Mouse (Mus musculus): Measurements from ENCODE around the gene Hist1h2ak. TPM values are rescaled to one million over a fixed set of nuclear protein-coding genes. Genes with fewer than 3 reads are reported as not detected.

The Hist1h2ak gene
- total RNA-seq, 2 experiments from 2014 or later: 79.0 to 1,123 TPM

GRCm38 (mm10) chr13:21778814-21779766 lies 25.5 kb upstream of the Hist1h2ak start:
- peak; percentile 47 for ATAC-seq (replicated peaks; ENCODE audit: poor library complexity)

- no peak for ATAC-seq (replicated peaks; ENCODE audit: poor library complexity)
Measured at GRCm38 (mm10) chr13:21755707-21756106, 2.1 kb upstream of the Hist1h2ak start.

DNA sequence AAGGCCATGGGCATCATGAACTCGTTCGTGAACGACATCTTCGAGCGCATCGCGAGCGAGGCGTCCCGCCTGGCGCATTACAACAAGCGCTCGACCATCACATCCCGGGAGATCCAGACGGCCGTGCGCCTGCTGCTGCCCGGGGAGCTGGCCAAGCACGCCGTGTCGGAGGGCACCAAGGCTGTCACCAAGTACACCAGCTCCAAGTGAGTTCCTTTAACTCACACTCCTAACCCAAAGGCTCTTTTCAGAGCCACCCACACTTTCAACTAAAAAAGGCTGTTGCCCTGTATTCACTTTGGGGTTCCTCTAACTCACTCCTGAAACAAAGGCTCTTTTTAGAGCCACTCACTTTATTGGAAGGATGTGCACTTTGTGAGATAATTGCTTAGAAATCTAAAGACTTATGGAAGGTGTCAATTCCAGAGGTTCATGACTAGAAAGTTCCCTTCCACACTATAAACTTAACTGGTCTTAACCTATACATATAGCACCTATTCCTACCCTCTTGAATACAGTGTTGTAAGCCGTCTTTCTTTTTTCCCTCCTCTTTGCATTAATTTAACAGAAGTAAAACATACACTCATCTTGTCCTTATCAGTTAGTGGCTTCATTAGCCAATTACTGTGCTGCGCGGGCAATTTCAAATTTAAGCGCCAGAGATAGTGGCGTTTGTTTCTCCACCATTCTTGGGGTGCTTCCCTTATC lies 821 bp upstream of the Hist1h2ak start:
- ATAC-seq (replicated peaks; ENCODE audit: poor library complexity): peak; percentile 28

DNA sequence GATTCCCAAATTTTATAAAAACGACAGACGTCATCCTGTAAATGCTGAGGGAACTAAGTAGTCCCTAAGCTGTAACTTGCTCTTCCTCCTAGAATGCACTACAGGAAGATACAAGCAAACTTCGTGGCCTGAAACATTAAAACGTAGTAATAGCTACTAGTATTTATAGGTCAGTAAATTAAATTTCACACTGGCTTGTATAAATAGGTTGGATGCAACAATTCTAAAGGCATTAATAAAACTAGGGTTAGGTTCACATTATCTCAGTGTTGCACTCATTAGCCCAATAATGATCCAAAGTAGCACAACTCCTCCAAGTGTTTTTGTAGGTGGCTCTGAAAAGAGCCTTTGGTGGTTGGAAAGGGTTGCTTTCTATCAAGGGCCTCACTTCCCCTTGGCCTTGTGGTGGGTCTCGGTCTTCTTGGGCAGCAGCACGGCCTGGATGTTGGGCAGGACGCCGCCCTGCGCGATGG lies 540 bp downstream of the Hist1h2ak start:
- peak; percentile 17 for ATAC-seq (replicated peaks; ENCODE audit: poor library complexity)

- ATAC-seq (replicated peaks; ENCODE audit: poor library complexity): no peak
Measured at GRCm38 (mm10) chr13:21752356-21752755, 1.3 kb downstream of the Hist1h2ak start.

DNA sequence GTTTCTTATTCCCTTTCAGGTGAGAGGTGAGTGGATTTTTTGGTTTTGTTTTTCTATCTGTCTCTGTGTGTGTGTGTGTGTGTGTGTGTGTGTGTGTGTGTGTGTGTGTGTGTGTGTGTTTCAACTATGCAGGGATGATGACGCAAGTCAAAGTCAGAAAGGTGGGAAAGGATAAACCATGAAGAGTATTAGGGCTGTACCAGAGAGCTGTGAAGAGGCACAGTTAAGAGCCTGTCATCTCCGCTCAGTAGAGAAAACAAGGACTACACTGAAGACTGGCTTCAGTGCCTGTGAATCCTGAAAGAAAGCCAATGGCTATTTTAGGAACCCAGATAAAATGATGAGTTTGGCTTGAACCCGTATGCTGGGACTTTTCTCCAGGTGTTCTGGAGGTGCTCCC lies 1.8 kb downstream of the Hist1h2ak start:
- ATAC-seq (replicated peaks; ENCODE audit: poor library complexity): no peak

GRCm38 (mm10) chr13:21751417-21751816 lies 2.2 kb downstream of the Hist1h2ak start:
- no peak for ATAC-seq (replicated peaks; ENCODE audit: poor library complexity)

DNA sequence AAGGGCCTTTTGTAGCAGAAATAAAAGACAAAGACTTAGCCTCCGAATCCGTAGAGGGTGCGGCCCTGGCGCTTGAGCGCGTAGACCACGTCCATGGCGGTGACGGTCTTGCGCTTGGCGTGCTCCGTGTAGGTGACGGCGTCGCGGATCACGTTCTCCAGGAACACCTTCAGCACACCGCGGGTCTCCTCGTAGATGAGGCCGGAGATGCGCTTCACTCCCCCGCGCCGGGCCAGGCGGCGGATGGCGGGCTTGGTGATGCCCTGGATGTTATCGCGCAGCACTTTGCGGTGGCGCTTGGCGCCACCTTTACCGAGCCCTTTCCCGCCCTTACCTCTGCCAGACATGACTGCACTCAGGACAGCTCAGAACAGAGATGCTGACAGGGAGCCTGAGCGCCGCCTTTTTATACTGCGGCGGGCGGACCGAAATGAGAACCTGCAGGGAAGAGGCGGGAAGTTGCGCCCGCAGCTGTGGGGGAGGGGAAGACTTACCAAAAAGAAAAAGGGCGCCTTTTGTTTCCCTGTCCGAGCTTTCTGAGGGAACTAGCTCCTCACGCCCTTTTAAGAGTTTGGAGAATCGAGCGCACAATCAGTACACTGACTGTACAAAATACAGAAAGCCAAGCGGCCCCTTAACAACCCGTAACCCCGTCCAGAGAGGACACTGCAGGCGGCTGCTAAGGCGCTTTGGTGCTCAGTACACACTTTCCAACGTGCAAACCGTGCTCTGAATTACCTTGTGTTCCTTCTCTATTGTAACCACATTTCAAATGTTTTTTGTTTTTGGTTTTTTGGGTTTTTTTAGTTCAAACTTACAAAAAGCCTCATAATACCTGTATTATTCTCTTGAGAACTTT lies 3.2 kb downstream of the Hist1h2ak start, which contains the start of gene Hist1h4k:
Gene Hist1h4k, minus strand, starts transcription at position 347 of the 859 bp plus-strand sequence.
- ATAC-seq (replicated peaks; ENCODE audit: poor library complexity): peak; percentile 59

GRCm38 (mm10) chr13:21749387-21750158 lies 4.1 kb downstream of the Hist1h2ak start:
- peak; percentile 13 for ATAC-seq (replicated peaks; ENCODE audit: poor library complexity)

- ATAC-seq (replicated peaks; ENCODE audit: poor library complexity): no peak
Measured at GRCm38 (mm10) chr13:21745006-21745405, 8.6 kb downstream of the Hist1h2ak start.

- peak; percentile 81 for ATAC-seq (replicated peaks; ENCODE audit: poor library complexity)
Measured at GRCm38 (mm10) chr13:21734906-21735767, 18.5 kb downstream of the Hist1h2ak start, which contains the start of gene Hist1h4j. TSS of gene Hist1h4j (plus strand) at chr13:21735064.

- ATAC-seq (replicated peaks; ENCODE audit: poor library complexity): peak; percentile 69
Measured at GRCm38 (mm10) chr13:21734010-21734905, 19.4 kb downstream of the Hist1h2ak start.

- ATAC-seq (replicated peaks; ENCODE audit: poor library complexity): no peak
Measured at GRCm38 (mm10) chr13:21733466-21733865, 20.2 kb downstream of the Hist1h2ak start.

DNA sequence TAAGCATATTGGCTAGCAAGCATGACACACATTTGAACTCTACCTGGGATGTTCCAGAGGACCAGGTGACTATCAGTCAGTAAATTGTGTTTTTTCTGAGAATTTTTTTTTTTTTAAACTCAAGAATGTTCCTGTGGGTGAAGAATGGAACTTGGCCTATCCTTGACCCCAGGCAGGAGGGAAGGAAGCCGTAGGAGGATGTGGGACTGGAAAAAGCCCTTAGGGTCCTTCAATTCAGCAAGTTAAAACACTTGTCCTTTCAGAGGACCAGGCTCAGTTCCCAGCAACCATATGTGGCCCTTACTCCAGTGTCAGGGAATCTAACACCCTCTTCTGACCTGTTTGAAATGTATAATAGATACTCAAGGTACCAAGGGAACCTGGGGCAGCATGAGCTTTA lies 24.1 kb downstream of the Hist1h2ak start:
- ATAC-seq (replicated peaks; ENCODE audit: poor library complexity): no peak

DNA sequence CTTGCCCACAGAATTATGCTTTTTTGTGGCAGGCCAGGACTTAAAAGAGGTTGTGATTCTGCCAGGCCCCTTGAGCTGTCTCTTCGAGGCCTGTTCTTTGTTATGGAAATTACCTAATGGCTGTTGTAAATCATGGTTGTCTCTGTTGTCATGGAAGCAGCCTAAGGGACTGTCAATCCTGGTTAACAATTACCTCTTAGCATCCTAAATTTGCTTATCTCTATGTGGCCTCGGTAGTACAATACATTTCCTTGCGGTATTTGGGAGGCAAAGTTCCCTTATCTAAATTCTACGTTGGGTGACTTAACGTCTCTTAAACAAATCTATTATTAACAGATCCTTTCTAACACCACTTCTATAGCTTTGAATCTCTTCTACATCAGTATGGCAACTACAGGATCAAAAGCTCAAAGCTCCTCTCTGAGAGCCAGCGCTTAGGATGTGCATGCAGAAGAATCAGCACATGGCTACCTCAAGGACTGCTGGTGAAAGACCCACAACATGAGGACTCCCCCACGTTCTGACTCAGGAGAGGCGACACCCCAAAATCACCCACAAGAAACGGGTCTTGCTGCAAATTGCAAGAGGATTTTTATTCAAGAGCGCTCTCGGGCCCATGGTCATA lies 25.6 kb downstream of the Hist1h2ak start:
- ATAC-seq (replicated peaks; ENCODE audit: poor library complexity): peak; percentile 48

DNA sequence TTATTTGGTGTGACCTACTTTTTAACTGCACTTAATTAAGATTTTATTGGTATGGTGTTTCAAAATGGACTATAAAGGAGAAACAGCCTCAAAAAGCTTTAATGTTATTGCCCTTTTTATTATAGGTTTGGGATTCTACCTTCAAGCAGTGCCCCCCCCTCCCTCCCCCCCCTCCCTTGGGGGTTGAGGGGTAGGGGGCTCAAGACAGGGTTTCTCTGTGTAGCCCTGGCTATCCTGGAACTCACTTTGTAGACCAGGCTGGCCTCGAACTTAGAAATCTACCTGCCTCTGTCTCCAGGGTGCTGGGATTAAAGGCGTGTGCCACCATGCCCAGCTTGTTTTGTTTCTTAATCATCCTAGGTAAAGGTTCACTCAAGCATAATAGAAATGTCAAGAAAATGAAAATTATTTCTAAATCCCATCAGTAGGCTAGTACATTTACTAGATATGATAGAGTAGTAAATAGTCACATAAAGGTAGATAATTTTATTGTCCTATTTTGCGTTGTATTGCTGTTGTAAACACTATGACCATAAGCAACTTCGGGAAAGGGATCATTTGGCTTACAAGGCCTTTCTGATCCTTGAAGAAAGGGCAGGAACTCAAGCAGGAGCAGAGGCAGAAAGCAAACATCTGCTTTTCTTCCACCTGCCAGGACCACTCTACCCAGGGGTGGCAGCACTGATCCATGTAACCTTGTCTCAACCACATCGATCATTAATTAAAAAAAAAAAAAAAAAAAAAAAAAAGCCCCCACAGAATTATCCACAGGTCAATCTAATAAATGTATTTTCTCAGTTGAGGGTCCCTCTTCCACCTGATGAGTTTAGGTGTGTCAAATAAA lies 30.4 kb downstream of the Hist1h2ak start:
- ATAC-seq (replicated peaks; ENCODE audit: poor library complexity): no peak
